Mouse (Mus musculus): ENCODE results near the gene Kars. TPM values are rescaled to one million over a fixed set of nuclear protein-coding genes. Genes with fewer than 3 reads are reported as not detected.

Gene Kars
- total RNA-seq, 2 experiments from 2014 or later, result 91.1 to 95.3 TPM

DNA sequence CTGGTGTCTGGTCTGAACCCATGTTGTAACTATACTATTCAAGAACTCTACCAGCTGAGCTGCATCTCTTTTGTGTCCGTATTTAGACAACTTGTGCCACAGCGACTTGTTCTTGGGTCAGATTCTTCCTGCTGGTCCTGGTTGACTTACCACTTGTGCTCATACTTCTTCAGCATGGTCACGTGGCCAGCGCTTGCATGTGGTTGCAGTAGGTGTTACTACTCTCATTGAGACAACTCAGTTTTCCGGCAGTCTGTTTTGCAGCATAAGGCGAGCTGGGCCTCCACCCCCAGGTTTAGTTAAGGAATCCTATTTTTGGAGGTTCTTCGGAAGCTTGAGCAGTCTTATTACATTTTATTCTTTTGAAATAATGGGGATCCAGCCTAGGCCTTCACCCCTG lies 59.8 kb downstream of the Kars start:
- intact Hi-C loops (cut with DNase I), result no loop called here
- no peak for DNase-seq

GRCm38 (mm10) chr8:111950846-111951245 lies 60.3 kb downstream of the Kars start:
- intact Hi-C loops (cut with DNase I), result no loop called here

DNA sequence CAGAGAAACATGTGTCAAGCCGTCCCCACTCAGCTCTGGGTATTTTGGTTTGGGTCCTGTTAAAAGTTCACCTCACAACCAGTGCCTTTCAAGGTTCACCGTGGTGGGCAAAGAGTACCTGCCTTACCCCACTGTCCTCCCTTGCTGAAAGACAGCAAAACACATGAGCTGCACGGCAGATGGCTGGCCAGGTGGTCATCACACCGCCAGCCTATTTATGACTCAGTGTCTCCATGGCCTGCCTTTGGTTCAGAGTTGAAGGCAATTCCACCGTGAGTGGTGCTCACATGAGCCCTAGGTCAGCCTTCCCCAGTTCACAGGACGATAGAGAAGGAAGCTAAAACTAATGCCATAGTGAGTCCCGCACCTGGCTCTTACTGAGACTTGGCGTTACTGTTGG lies 63.2 kb downstream of the Kars start:
- intact Hi-C loops (cut with DNase I), result no loop called here

More at GRCm38 (mm10) chr8:111950846-111951245, 60.3 kb downstream of the Kars start:
- DNase-seq, result no peak

GRCm38 (mm10) chr8:111947144-111947543 lies 64.0 kb downstream of the Kars start:
- intact Hi-C loops (cut with DNase I), result no loop called here
- no peak for DNase-seq

More for the DNA sequence above, 63.2 kb downstream of the Kars start:
- no peak for DNase-seq

DNA sequence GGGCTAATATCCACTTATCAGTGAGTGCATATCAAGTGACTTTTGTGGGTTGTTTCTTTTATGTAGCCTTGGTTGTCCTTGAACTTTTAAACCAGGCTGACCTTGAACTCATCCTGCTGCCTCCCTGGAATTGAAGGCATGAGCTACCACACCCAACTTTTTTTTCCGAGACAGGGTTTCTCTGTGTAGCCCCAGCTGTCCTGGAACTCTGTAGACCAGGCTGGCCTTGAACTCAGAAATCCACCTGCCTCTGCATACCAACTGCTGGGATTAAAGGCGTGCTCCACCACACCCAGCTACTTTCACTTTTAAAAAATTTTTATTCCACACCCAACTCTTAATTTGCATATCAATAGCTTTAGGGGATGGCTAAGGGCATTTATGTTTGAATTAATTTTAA lies 67.6 kb downstream of the Kars start:
- no peak for DNase-seq
- intact Hi-C loops (cut with DNase I), result loop anchor here (5.0 kb wide), 1 partner anchor 49 kb away; the partner anchor contains the start of gene Adat1

Other genes starting within 250 kb of the Kars start
- gene Cfdp1, start 157.0 kb downstream of the Kars start, total RNA-seq (2021), result 10 to 100 TPM; 43.7 to 53.7 TPM
- gene Tmem170, start 134.6 kb downstream of the Kars start, total RNA-seq (2021), result 1 to 10 TPM; 2.7 to 3.4 TPM
- not detected for gene Chst5, start 100.9 kb downstream of the Kars start, total RNA-seq (2021)
- gene Tmem231, start 77.4 kb downstream of the Kars start, total RNA-seq (2021), result 1 to 10 TPM; 1.5 to 2.3 TPM
- gene Gabarapl2, start 70.6 kb downstream of the Kars start, total RNA-seq (2021), result 100 to 1,000 TPM; 121 to 124 TPM
- gene Adat1, start 19.0 kb downstream of the Kars start, total RNA-seq (2021), result 1 to 10 TPM; 1.7 to 2.1 TPM
- gene Terf2ip, start 75 bp upstream of the Kars start, total RNA-seq (2021), result 10 to 100 TPM; 12.8 to 13.6 TPM
- gene Gm6793, start 3.7 kb upstream of the Kars start, total RNA-seq (2021), result under 1 TPM in 1 of 2 experiments, not detected in 1; 0.17 TPM

Data from heart, postnatal 10 days (tissue).